Comparison of ENCODE assay signal across 21 mouse cellular contexts in the genomic region with DNA sequence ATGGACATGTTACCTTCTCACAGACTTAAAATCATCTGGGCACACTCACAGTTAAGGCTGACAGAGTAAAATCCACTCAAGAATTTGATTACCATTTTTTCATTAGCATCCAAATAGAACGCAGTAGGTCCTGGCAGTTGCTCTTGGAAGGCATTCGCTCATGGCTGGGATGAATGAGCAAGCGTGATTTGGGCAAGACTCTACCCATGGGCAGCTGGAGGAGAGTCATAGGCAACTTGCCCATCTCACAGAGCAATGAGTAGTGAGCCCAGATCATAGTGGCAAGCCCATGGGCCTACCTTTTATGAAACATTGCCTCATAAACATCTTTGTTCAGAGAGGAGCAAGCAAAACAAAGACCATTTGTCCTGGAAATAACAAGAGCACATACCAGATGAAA.
DNase-seq lines count a peak whose midpoint lies in the region; ATAC-seq lines count a peak whose summit lies in the region.
"Had no signal": no experiment of that assay in that cellular context is flagged by ENCODE, and none has a peak within 500 bp of the region (broad histone marks: within the 10 kb centered on the region; RNA-seq: fewer than 3 reads in every experiment).

No protein-coding gene starts in this region.

- no peak overlapping the region for H3K27ac ChIP-seq in hindbrain, embryonic 16.5 days (ENCODE audit: low read depth, low read length)
- H3K27ac ChIP-seq in hindbrain, embryonic 10.5 days, result no peak overlapping the region
- H3K27ac ChIP-seq: heart, embryonic 15.5 days; intestine, embryonic 15.5 days; liver, embryonic 14.5 days; lung, embryonic 15.5 days; macrophage; midbrain, embryonic 12.5 days; neural tube, embryonic 13.5 days had no signal

- H3K9ac ChIP-seq in hindbrain, embryonic 16.5 days (ENCODE audit: low read depth, low read length), result no peak overlapping the region
- H3K9ac ChIP-seq: heart, embryonic 15.5 days; intestine, embryonic 15.5 days; liver, embryonic 14.5 days; lung, embryonic 15.5 days; midbrain, embryonic 12.5 days; neural tube, embryonic 13.5 days had no signal

- no peaks in the 10 kb centered on the region for H3K36me3 ChIP-seq in hindbrain, embryonic 16.5 days (ENCODE audit: control insufficient read depth, insufficient read depth, low read length)
- no peaks in the 10 kb centered on the region for H3K36me3 ChIP-seq in hindbrain, embryonic 10.5 days
- H3K36me3 ChIP-seq: G1E; heart, embryonic 15.5 days; intestine, embryonic 15.5 days; lung, embryonic 15.5 days; midbrain, embryonic 12.5 days; neural tube, embryonic 13.5 days had no signal

- no peaks in the 10 kb centered on the region for H3K27me3 ChIP-seq in hindbrain, embryonic 16.5 days (replicated peaks; ENCODE audit: control insufficient read depth, insufficient read depth, low read length)
- no peaks in the 10 kb centered on the region for H3K27me3 ChIP-seq in hindbrain, embryonic 10.5 days (ENCODE audit: insufficient read depth, poor library complexity, severe bottlenecking)
- H3K27me3 ChIP-seq: heart, embryonic 15.5 days; intestine, embryonic 15.5 days; lung, embryonic 15.5 days; midbrain, embryonic 12.5 days; neural tube, embryonic 13.5 days had no signal

- no peak overlapping the region for H3K4me2 ChIP-seq in hindbrain, embryonic 16.5 days (ENCODE audit: low read length)
- H3K4me2 ChIP-seq: heart, embryonic 15.5 days; intestine, embryonic 15.5 days; lung, embryonic 15.5 days; midbrain, embryonic 12.5 days; neural tube, embryonic 13.5 days had no signal

- WGBS in hindbrain, embryonic 16.5 days, result 62% methylated on average over 3 of the region's 3 CpGs
- WGBS in hindbrain, embryonic 10.5 days, result 88% methylated on average over 3 of the region's 3 CpGs

- ATAC-seq in cerebellum, adult (ENCODE audit: insufficient number of reproducible peaks, low FRiP score, low TSS enrichment), result no peak
- ATAC-seq in hindbrain, embryonic 16.5 days, result peak; percentile 80
- ATAC-seq: intestine, embryonic 15.5 days had no signal

- no peak overlapping the region for H3K4me3 ChIP-seq in hindbrain, embryonic 16.5 days (ENCODE audit: low read length)
- H3K4me3 ChIP-seq in hindbrain, embryonic 10.5 days, result no peak overlapping the region
- H3K4me3 ChIP-seq: heart, embryonic 15.5 days; intestine, embryonic 15.5 days; lung, embryonic 15.5 days; midbrain, embryonic 12.5 days; neural tube, embryonic 13.5 days had no signal

- H3K4me1 ChIP-seq in hindbrain, embryonic 16.5 days (ENCODE audit: control insufficient read depth, insufficient read depth, low read depth, low read length), result no peaks in the 10 kb centered on the region
- no peaks in the 10 kb centered on the region; the same call in 1 of the 2 replicates for H3K4me1 ChIP-seq in hindbrain, embryonic 10.5 days (replicated peaks)
- H3K4me1 ChIP-seq: heart, embryonic 15.5 days; intestine, embryonic 15.5 days; lung, embryonic 15.5 days; neural tube, embryonic 13.5 days had no signal

- peak; percentile 5 for DNase-seq in cerebellum, adult 9-10 months
- DNase-seq in hindbrain, embryonic 10.5 days (ENCODE audit: low spot score), result no peak
- peak; percentile 43 to 49 for DNase-seq in right cerebral cortex, postnatal 10 days (ENCODE audit: low spot score in 2 of 2)
- DNase-seq in right cerebral cortex, postnatal 4 days, result no peak
- DNase-seq in lung, postnatal 25 days (ENCODE audit: low spot score), result no peak
- DNase-seq: adrenal gland, postnatal 36 days; gastrocnemius, postnatal 36 days; heart, postnatal 4 days; kidney, postnatal 36 days; spleen, adult 18-20 months; thymus, postnatal 36 days had no signal

- no peaks in the 10 kb centered on the region for H3K9me3 ChIP-seq in hindbrain, embryonic 16.5 days (ENCODE audit: control insufficient read depth, low read length)
- H3K9me3 ChIP-seq in hindbrain, embryonic 10.5 days, result no peaks in the 10 kb centered on the region
- H3K9me3 ChIP-seq: G1E; heart, embryonic 15.5 days; intestine, embryonic 15.5 days; lung, embryonic 15.5 days; midbrain, embryonic 12.5 days; neural tube, embryonic 13.5 days had no signal

Comparison
In these comparisons a context has a peak if more than half of its experiments do, and no peak if none do; other contexts are left out.
1. DNase-seq: peak in cerebellum, adult 9-10 months (single experiment) and right cerebral cortex, postnatal 10 days (2 of 2); none in hindbrain, embryonic 10.5 days (single experiment), right cerebral cortex, postnatal 4 days (single experiment) and lung, postnatal 25 days (single experiment).